Mouse (Mus musculus): ENCODE measurements around the gene Parp14. TPM values are rescaled to one million over a fixed set of nuclear protein-coding genes. Genes with fewer than 3 reads are reported as not detected.

Parp14 gene
- total RNA-seq (2023) = 51.5 to 57.9 TPM (median 57.3 TPM) in 4 replicates

GRCm38 (mm10) chr16:35871048-35871851 is at the start of gene Parp14:
Gene Parp14, minus strand, starts transcription at chr16:35871544.

Other genes with a start within 250 kb of the Parp14 start
- gene Dirc2, start 102.2 kb downstream of the Parp14 start, total RNA-seq (2023) = 9.3 to 11.3 TPM (median 10.2 TPM) in 4 replicates
- 8.0 to 10.0 TPM (median 9.1 TPM) in 4 replicates for gene Hspbap1, start 101.2 kb downstream of the Parp14 start, total RNA-seq (2023)
- 44.3 to 51.9 TPM (median 48.7 TPM) in 4 replicates for gene Parp9, start 66.9 kb upstream of the Parp14 start, total RNA-seq (2023)
- 29.3 to 34.0 TPM (median 30.4 TPM) in 4 replicates for gene Dtx3l, start 67.6 kb upstream of the Parp14 start, total RNA-seq (2023)
- gene Kpna1, start 107.2 kb upstream of the Parp14 start, total RNA-seq (2023) = 162 to 196 TPM (median 172 TPM) in 4 replicates
- gene Wdr5b, start 169.6 kb upstream of the Parp14 start, total RNA-seq (2023) = 15.4 to 17.9 TPM (median 17.2 TPM) in 4 replicates
- 27.6 to 31.6 TPM (median 29.2 TPM) in 4 replicates for gene Fam162a, start 200.1 kb upstream of the Parp14 start, total RNA-seq (2023)
- gene Ccdc58, start 200.1 kb upstream of the Parp14 start, total RNA-seq (2023) = 26.9 to 36.5 TPM (median 31.1 TPM) in 4 replicates